Mouse (Mus musculus) limb, embryonic 11.5 days (tissue): Measurements from ENCODE around the gene Rnase10. TPM values are rescaled to one million over a fixed set of nuclear protein-coding genes. Genes with fewer than 3 reads are reported as not detected.
A peak's percentile ranks its signal among the peaks of the same experiment; 100 is the strongest.

Experiments
- ATAC-seq: fragments of 200-750 bp; cut with Nextera tagmentation; 2 replicates; pipeline ENCODE4 v1.8.0; 2017; ENCODE audit warnings: low read depth; ENCODE audit not compliant: insufficient number of reproducible peaks, low FRiP score, low TSS enrichment
- DNase-seq: peaks from one replicate; pipeline ENCODE4 v3.0.0-alpha.2; 2015; ENCODE audit warnings: low spot score
- H3K27ac ChIP-seq: fragments of 300-500 bp; sonication (generic); replicated peaks from 2 replicates; pipeline ENCODE4 v1.5.1; 2014; ENCODE audit warnings: low read depth, mild to moderate bottlenecking, low read length
- H3K27me3 ChIP-seq: fragments of 300-500 bp; sonication (generic); 2 replicates; pipeline ENCODE4 v1.6.1; 2014; ENCODE audit warnings: mild to moderate bottlenecking, low read length, mixed read lengths; ENCODE audit not compliant: control insufficient read depth, insufficient read depth
- H3K36me3 ChIP-seq: fragments of 300-500 bp; sonication (generic); 2 replicates; pipeline ENCODE4 v1.6.1; 2014; ENCODE audit warnings: mild to moderate bottlenecking, low read length, moderate library complexity, mixed read lengths; ENCODE audit not compliant: control insufficient read depth, insufficient read depth
- H3K4me1 ChIP-seq: fragments of 300-500 bp; sonication (generic); 2 replicates; pipeline ENCODE4 v1.6.1; 2014; ENCODE audit warnings: low read length, mixed read lengths; ENCODE audit not compliant: control insufficient read depth, insufficient read depth
- H3K4me2 ChIP-seq: fragments of 300-500 bp; sonication (generic); 2 replicates; pipeline ENCODE4 v1.6.1; 2014; ENCODE audit warnings: low read depth, mild to moderate bottlenecking, moderate library complexity; ENCODE audit not compliant: severe bottlenecking
- H3K4me3 ChIP-seq: fragments of 300-500 bp; sonication (generic); 2 replicates; pipeline ENCODE4 v1.5.1; 2014; ENCODE audit warnings: low read depth, low read length
- H3K9ac ChIP-seq: fragments of 300-500 bp; sonication (generic); 2 replicates; pipeline ENCODE4 v1.6.1; 2014; ENCODE audit warnings: mild to moderate bottlenecking, low read length
- H3K9me3 ChIP-seq: fragments of 300-500 bp; sonication (generic); 2 replicates; pipeline ENCODE4 v1.6.1; 2016; ENCODE audit warnings: low read length; ENCODE audit not compliant: control insufficient read depth
- WGBS: fragments of 180-500 bp; shearing (Covaris S2); extraction: QIAGEN DNeasy Blood & Tissue Kit; methylation state at CpG from one replicate; pipeline ENCODE4 v1.1.7; 2014; 5-methylcytosine and 5-hydroxymethylcytosine counted together
- polyA plus RNA-seq: library from polyadenylated mRNA; unstranded; fragments of >200 nt; fragmentation: Nextera tagmentation; extraction: Ambion mirVana; gene quantifications from 2 replicates; pipeline ENCODE4 v1.2.1, GENCODE M21; 2014

The Rnase10 gene
- polyA plus RNA-seq, 1 experiment from 2014 or later: not detected

GRCm38 (mm10) chr14:51024820-51025219 is 17.3 kb downstream of the Rnase10 start:
- DNase-seq: no peak
- Histone ChIP-seq H3K4me3 (no peak overlapping the region), H3K9ac (no peak overlapping the region), H3K27ac (no peak overlapping the region), H3K36me3 (no peaks in the 10 kb centered on the region), H3K9me3 (no peaks in the 10 kb centered on the region), H3K27me3 (no peaks in the 10 kb centered on the region), H3K4me1 (no peaks in the 10 kb centered on the region), H3K4me2 (no peak overlapping the region)
- WGBS: 87% methylated on average over 1 of the region's 1 CpGs
- ATAC-seq: no peak

GRCm38 (mm10) chr14:51026391-51027133 is 19.0 kb downstream of the Rnase10 start:
- Histone ChIP-seq H3K9me3 (no peaks in the 10 kb centered on the region), H3K4me3 (no peak overlapping the region), H3K27ac (no peak overlapping the region), H3K4me1 (no peaks in the 10 kb centered on the region), H3K9ac (no peak overlapping the region), H3K27me3 (no peaks in the 10 kb centered on the region), H3K36me3 (no peaks in the 10 kb centered on the region), H3K4me2 (no peak overlapping the region)
- no peak for ATAC-seq
- peak; percentile 70 for DNase-seq
- 40% methylated on average over 5 of the region's 5 CpGs for WGBS

- Histone ChIP-seq H3K4me2 (no peak overlapping the region), H3K27ac (no peak overlapping the region), H3K36me3 (no peaks in the 10 kb centered on the region), H3K9ac (no peak overlapping the region), H3K4me1 (no peaks in the 10 kb centered on the region), H3K9me3 (no peaks in the 10 kb centered on the region), H3K27me3 (no peaks in the 10 kb centered on the region), H3K4me3 (no peak overlapping the region)
- WGBS: 56% methylated on average over 3 of the region's 3 CpGs
- no peak for ATAC-seq
- DNase-seq: no peak
These were observed 20.0 kb downstream of the Rnase10 start for GRCm38 (mm10) chr14:51027387-51028155.

GRCm38 (mm10) chr14:51035206-51035605 is 27.7 kb downstream of the Rnase10 start:
- H3K27me3 ChIP-seq: no peaks in the 10 kb centered on the region
- H3K4me1 ChIP-seq: no peaks in the 10 kb centered on the region
- no peaks in the 10 kb centered on the region for H3K36me3 ChIP-seq
- DNase-seq (no peak), ATAC-seq (no peak)
- no peak overlapping the region for H3K4me2 ChIP-seq
- H3K4me3 ChIP-seq: no peak overlapping the region
- no peak overlapping the region for H3K9ac ChIP-seq
- no peaks in the 10 kb centered on the region for H3K9me3 ChIP-seq
- H3K27ac ChIP-seq: no peak overlapping the region
- 43% methylated on average over 1 of the region's 1 CpGs for WGBS

- Histone ChIP-seq H3K27me3 (no peaks in the 10 kb centered on the region), H3K9ac (no peak overlapping the region), H3K4me2 (no peak overlapping the region), H3K36me3 (no peaks in the 10 kb centered on the region), H3K27ac (no peak overlapping the region), H3K9me3 (no peaks in the 10 kb centered on the region), H3K4me1 (no peaks in the 10 kb centered on the region), H3K4me3 (no peak overlapping the region)
- ATAC-seq (no peak), DNase-seq (no peak)
- 84% methylated on average over 4 of the region's 4 CpGs for WGBS
These were observed 28.7 kb downstream of the Rnase10 start for GRCm38 (mm10) chr14:51036214-51036613.

- Histone ChIP-seq H3K27ac (no peak within 1 kb of the TSS), H3K9ac (no peak within 1 kb of the TSS), H3K4me3 (no peak within 1 kb of the TSS), H3K27me3 (no peaks in the 10 kb centered on the region), H3K4me2 (no peak within 1 kb of the TSS), H3K4me1 (no peaks in the 10 kb centered on the region), H3K36me3 (no peaks in the 10 kb centered on the region), H3K9me3 (no peaks in the 10 kb centered on the region)
- ATAC-seq (no peak), DNase-seq (no peak)
- 80% methylated on average over 6 of the region's 6 CpGs for WGBS
These were observed 34.2 kb downstream of the Rnase10 start, which contains the start of gene Rnase9 for GRCm38 (mm10) chr14:51041769-51042168. TSS of gene Rnase9 (minus strand) at chr14:51041869.

- DNase-seq: no peak
- WGBS: 63% methylated on average over 5 of the region's 5 CpGs
- Histone ChIP-seq H3K4me2 (no peak overlapping the region), H3K27ac (no peak overlapping the region), H3K4me1 (no peaks in the 10 kb centered on the region), H3K9ac (no peak overlapping the region), H3K27me3 (no peaks in the 10 kb centered on the region), H3K36me3 (no peaks in the 10 kb centered on the region), H3K4me3 (no peak overlapping the region), H3K9me3 (no peaks in the 10 kb centered on the region)
- ATAC-seq: no peak
These were observed 40.3 kb downstream of the Rnase10 start for GRCm38 (mm10) chr14:51047846-51048245.

- Histone ChIP-seq H3K4me3 (no peak within 1 kb of the TSS), H3K9me3 (no peaks in the 10 kb centered on the region), H3K4me1 (no peaks in the 10 kb centered on the region), H3K9ac (no peak within 1 kb of the TSS), H3K27me3 (no peaks in the 10 kb centered on the region), H3K4me2 (no peak within 1 kb of the TSS), H3K27ac (no peak within 1 kb of the TSS), H3K36me3 (no peaks in the 10 kb centered on the region)
- ATAC-seq: no peak
- 86% methylated on average over 2 of the region's 2 CpGs for WGBS
- DNase-seq: no peak
These were observed 42.5 kb downstream of the Rnase10 start, which contains the start of gene Rnase11 for GRCm38 (mm10) chr14:51050063-51050462. TSS of gene Rnase11 (minus strand) at chr14:51050163.
